Mouse (Mus musculus) bone marrow, adult 2 months (tissue): ENCODE measurements around the gene Cuedc2.

Experiments used
- CTCF ChIP-seq: fragments of 200-500 bp; IDR thresholded peaks from 2 replicates; pipeline ENCODE4 v1.5.1; 2011; ENCODE audit warnings: low read length, control low read depth; ENCODE audit not compliant: control insufficient read depth, insufficient read depth
- POLR2A ChIP-seq: fragments of 200-500 bp; IDR thresholded peaks from 2 replicates; pipeline ENCODE4 v1.6.1; 2011; ENCODE audit warnings: low read depth, mild to moderate bottlenecking, control low read depth, low read length, borderline replicate concordance; ENCODE audit not compliant: control insufficient read depth

DNA sequence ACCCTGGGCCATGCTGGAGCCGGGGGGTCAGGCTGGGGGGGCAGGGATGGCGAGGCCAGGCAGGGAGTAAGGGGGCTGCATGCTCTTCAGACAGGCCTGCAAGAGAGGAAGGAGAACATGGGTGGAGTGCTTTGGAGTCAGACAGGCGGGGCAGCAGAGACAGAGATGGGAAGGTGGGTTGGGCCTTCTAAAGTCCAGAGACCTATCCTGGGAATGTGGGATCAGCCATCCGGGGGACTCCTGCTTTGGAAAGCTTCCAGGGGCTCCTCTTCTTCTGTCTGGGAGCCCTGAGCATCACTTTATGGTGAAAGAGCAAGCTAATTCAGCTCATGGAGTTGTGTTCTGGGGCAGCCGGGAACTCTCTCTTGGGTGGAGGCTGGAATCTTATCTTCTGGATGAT lies 13.6 kb downstream of the Cuedc2 start:
- TF ChIP-seq CTCF (no peak), POLR2A (no peak)
